Mouse (Mus musculus) kidney, postnatal 36 days (tissue): ENCODE data around the gene Gstm6.
"Not testable (repeated sequence)": the region's sequence is repeated elsewhere in the genome, so short reads cannot be mapped to it uniquely, and the experiment has no call there.

Experiments
- DNase-seq, 2 experiments: peaks; one replicate each; pipeline ENCODE4 v3.0.0; 2021 to 2022; ENCODE audit warnings: mixed read lengths in 2 of 2

The Gstm6 gene

DNA sequence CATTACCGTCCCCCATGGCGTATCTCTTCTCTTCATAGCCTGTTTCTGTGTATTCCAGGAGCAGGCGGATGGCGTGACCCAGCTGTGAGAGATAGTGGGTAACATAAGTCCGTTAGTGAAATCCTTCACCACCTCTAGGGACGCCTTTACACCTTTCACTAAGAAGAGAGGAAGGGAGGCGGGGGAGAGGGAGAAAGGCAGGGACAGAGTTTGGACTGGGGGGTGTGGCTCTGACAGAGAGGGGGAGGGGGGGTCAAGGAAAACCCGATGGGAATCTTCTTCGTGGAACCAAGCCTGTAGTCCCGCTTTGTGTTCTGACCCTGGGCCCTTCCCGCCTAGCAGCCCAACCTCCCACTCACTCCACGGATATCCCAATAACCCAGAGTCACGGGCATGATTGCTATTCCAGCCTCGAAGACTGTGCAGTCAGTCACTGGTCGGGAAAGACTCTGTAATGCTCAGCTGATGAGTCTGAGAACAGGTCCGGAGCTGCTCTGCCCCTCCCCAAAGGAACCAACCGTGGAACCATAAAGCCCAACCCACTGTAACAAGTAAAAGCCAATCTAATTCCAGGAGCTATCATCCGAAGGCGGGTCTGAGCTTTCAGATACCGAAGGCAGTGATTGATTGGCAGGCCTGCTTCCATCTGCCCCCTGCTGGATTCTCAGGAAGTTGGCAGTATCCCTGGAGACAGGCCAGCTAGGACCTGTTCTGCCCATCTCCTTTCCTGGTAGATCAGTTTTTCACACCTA lies at the start of gene Gstm6:
Gene Gstm6, minus strand, starts transcription at position 511 of the 752 bp plus-strand sequence.
- DNase-seq = peak; percentile 62 to 71

DNA sequence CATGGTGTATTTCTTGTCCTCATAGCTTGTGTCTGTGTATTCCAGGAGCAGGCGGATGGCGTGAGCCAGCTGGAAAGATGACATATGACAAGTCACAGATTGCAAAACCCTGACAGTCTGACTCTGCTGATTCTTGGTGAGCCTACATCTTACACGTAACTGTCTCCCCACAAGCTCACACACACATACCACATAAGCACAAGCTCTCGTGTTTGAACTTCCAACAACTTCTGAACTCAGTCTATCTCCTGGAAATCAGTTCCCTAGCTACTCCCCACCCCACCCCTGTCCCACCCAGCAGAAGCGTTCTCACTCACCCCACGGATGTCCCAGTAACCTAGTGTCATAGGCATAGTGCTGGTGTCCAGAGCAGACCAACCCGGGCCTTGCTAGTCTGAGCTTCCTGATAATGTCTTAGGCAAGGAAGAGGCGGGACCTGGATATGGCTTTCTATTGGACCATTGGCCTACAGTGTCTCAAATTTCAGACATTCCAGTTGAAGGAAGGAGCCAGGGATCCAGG lies 42.6 kb upstream of the Gstm6 start, which contains the start of gene Gstm2:
Gene Gstm2, minus strand, starts transcription at position 413 of the 522 bp plus-strand sequence.
- peak; percentile 69 to 80 for DNase-seq

DNA sequence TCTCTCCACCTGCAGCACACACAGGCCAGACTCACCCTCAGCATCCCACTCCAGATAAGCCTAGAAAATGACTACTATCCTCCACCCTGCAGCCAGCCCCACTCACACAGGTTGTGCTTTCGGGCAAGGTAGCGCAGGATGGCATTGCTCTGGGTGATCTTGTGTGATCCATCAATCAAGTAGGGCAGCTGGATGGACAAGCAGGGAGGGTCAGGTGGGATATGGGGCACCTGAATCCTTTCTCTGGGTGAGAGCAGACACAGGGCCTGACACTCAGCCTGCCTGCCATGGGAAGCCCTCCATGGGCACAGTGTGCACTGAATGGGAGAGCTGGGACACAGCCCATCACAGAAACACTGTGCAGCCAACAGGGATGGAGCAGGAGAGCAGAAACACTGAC lies 41.6 kb upstream of the Gstm6 start:
- DNase-seq = not testable (repeated sequence)

DNA sequence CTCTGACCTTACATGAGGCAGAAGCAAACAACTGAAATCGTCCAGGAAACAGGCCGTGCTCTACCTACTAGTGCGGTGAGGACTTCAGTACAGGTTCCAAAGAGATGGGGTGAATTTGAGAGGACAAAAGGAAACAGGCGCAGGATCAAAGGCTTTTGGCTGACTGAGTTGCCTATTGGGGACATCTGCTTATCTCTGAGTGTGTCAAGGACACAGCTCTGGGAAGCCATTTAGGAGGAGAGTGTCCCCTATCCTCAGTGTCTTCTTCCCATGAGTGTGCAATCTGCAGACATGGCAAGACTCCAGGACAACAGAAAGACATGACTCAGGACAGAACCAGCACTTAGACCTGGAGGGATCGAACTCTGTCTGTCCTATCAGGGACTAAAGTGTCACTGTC lies 40.9 kb upstream of the Gstm6 start:
- DNase-seq = no peak

DNA sequence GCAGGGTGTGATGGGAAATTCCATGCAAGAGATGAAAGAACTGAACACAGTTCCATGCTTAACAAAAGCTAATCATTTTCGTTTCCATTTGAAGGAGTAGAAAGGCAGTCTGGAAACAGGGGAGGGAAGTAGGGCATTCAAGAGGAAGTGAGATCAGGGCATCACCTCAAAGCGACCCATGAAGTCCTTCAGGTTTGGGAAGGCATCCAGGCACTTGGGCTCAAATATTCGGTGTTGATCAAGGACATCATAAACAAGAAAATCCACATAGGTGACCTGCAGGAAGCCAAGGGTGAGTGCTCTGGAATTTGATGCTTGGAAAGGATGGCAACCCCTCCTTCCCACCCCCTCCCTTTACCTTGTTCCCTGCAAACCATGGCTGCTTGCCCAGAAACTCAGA lies 40.2 kb upstream of the Gstm6 start:
- peak in 1 of 2 experiments; percentile 18 for DNase-seq

DNA sequence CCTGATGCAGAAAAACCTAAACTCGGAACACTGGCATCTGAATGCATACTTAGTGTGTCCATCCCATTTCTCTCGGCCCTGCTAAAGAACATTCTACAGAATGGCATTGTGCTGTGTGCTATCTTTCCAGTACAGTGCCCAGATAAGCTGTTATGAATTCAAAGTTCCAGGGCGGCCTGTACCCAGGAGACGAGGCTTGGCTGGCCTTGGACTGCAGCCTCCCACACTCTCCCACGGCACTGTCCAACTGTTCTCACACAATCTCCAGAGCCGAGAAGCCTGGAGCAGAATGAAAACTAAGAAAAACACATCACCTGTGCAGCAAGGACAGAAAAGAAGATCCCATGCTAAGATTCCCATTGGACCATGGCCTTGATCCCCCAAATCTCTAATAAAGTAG lies 39.2 kb upstream of the Gstm6 start:
- DNase-seq = no peak

DNA sequence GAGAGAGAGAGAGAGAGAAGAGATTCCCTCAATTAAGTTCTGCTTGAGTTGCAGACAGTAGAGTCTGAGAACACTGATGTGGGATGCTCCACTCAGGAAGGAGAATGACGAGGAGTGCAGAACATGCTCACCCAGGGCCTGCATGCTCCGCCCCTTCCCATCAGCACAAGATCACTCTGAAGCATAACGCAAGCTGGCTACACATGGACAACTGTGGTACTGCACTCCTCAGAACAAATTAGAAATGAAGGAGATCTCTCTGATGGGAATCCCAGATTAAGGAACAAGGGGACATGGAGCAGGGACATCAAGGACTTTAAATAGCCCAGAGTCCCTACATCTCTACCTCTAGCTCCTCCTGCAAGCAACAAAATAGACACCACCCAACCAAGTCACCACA lies 37.7 kb upstream of the Gstm6 start:
- no peak for DNase-seq

DNA sequence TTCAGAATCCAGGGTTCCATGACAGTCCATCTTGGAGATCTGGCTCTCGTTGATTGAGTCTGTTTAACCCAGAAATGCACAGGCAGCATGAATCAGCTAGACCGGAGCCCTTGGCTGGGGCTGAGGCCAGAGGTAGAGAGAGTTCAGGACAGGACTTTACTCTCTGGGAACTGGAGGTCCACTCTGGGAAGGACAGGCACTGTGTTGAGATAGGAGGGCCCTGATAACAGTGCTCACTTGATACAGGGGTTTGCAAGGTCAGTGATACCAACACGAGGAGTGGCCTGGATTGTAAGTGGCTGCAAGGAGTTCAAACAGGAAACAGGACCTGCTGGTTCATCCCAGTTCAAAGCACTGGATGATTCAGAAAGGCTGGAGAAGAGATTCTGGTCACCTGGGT lies 34.1 kb upstream of the Gstm6 start:
- DNase-seq = no peak

DNA sequence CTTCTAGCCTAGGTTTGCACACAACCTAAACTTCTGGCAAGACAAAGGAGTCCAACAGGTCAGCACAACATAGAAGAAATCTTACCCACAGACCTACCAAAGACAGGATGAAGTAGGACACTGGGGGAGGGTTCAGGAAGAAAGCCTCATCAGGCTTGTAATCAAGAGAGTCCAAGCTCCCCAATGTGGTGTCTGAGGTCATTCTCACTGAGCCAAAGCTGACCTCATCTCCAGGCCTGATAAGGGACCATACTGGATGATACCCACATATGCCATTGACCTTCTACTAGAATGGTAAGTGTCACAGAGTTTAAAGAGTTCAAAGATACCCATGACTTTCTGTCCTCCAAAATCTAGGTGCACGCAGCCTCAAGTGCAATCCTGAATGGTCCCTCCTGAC lies 30.7 kb upstream of the Gstm6 start:
- no peak for DNase-seq

DNA sequence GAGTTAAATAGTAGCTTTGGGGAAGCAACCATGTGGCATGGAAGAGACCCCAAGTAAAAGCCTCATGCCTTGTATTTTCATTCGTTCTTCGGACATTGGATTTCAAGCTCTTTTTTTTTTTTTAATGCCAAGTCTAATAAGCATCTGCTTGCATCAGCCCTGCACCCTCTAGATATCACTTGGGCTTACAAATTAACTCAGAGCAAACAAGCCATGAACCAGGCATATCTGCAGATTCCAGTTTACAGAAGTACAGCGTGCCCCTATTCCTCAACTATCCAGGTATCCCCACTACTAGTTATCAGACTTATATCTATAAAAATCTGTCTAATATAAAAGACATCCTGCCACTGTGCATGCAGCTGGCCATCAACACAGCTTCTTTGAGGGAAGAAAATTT lies 28.5 kb upstream of the Gstm6 start:
- DNase-seq = no peak

DNA sequence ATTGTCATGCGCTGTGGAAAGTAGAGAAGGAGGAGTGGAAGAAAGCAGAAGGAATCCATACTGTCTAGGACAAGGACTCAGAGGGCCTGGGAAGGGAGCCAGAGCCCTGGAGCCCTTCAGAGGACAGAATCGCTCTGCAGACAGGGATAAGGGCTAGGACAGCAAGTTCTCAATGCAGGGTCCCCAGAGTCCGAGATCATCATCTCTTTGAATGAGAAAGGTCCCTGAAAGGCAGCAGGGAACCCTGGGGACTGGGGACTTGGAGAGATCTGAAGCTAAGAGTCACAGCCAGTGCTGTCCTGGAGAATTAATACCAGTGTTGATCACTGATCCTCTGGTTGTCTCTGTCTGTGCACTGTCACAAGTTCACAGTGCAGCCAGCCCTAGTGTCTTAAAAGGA lies 27.6 kb upstream of the Gstm6 start:
- DNase-seq = not testable (repeated sequence)

DNA sequence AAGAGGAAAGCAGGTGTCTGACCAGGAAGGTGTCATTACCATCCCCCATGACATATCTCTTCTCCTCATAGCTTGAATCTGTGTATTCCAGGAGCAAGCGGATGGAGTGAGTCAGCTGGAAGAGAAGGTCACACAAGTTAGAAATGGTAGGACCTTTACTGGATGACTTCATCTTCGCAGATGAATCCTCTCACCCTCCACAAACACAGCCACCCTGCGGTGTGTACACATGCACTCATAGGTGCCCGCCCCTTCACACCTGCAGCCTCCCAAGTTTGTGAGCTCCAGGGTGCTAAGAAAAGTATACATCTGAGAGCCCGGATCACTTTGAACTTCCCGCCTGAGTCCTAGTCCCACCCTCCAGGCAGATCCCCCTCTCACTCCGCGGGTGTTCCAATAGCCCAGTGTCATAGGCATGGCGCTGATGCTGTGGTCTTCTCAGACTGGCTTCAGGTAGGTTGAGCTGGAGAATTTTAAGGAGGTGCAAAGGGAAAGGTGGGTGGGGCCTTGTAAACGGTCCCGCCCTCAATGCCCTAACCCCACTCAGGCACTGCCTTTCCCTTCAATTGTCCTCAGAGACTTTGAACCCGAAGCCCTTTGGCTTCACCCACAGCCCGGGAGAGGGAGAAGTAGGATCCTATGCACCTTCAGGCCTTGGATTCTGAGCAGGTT lies 25.3 kb upstream of the Gstm6 start, which contains the start of gene Gstm3:
Gene Gstm3, minus strand, starts transcription at position 560 of the 672 bp plus-strand sequence.
- DNase-seq = no peak

DNA sequence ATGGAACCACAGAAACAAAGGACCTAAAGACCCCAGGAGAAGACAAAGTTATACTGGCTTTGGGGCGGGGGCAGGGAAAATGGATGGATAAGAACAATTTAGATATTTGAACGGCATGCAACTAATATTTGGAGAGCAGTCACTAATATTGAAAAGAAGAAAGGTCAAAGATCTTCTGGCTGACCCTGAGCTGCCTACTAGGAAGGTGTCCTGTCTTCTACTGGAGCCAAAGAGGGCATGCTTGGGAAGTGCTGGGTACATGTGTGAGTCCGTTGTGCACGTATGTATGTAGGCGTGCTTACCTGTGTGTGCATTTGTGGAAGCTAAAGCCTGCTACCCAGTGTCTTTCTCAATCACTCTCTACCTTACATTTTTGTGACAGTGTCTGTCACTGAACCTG lies 23.1 kb upstream of the Gstm6 start:
- no peak for DNase-seq

DNA sequence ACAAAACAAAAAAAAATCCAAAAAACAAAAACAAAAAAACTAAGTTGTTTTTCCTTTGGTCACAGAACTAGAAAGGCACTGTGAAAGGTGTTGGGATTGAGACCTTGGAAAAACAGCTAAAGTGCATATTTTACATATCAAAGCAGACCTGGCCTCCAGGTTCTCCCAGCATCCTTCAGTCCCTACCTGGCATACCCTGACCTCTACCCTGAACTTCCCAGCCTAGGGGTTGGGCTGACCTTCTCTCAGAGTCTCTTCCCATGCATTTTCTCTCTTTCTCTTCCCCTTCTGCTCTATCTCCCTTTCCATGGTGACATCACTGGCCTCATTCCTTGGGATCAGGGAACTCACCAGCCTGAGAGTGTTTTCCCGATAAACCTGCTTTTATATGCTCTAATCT lies 22.0 kb upstream of the Gstm6 start:
- no peak for DNase-seq

DNA sequence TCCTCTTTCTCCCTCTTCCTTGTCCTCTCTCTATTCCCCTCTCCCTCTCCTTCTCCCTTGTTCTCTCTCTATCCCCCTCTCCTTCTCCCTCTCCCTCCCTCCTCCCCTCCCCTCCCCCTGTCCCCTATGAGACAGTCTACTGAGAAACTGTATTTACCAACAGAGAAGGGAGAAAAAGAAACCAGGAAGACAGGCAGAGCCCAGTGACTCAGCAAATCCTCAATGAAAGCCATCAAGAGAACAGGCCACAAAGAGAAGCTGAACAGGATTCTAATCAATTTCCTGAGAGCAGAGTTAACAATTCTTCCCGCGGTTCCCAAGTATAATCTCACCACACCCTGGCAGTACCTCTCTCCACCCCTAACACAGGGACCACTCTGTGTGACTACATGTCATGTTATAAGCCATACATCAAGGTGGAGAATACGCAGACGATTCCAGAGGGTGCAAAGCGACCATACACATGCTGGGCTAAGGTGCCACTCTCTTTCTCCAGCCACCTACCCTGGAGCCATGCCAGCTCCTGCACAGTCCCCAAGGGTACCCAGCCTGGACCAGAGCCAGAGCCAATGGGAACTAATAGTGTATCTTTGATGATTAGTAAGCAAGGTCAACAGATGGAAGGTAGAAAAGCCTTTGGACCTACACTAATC lies 21.2 kb upstream of the Gstm6 start:
- DNase-seq = no peak

DNA sequence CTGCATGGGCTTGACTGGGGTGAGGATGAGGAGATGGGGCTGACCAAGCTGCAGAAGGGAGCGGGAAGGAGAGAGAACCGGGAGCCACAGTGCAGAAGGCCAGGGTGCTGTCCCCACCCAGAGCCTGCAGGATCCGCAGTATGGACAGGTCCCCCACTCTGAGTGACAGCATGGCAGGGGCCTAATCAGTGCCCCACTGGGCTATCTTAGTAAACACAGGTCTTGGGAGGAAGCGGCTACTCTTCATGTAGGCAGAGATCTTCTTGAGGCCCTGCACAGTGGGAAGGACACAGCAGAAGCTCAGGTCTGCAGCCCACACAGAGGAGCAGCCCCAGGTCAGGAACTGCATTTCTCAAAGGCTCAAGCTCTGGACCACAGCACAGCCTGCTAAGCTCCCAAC lies 20.5 kb upstream of the Gstm6 start:
- DNase-seq = no peak

DNA sequence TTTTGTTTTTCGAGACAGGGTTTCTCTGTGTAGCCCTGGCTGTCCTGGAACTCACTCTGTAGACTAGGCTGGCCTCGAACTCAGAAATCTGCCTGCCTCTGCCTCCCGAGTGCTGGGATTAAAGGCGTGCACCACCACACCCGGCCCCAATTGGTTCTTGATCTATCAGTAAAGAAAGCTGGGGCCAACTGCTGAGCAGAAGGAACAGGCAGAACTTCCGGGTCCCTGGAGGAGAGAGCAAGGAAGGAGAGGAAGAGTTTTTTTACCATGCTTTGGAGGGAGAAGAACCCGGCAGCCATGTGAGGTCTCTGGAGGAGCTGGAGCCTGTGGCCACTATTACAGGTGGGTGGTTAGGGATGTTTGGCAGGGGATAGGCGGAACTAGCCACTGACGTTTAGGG lies 11.7 kb upstream of the Gstm6 start:
- not testable (repeated sequence) for DNase-seq

DNA sequence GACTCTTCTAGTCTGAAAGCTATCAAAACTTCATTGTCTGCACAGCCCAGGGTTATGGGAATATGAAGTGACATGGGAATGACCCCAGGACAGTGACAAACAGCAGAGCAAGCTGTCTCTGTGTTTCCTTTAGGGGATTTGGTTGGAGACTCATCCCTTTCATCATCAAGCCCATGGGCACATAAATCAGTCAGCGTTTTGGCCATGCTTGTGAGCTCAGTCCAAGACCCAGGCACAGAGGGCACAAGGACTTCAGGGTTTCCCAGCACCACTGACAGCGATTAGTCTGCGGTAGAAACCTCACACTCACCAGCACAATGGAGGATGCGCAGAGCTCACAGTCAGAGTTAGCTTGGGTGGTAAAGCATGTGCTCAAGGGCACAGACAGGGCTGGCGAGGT lies 10.4 kb upstream of the Gstm6 start:
- no peak for DNase-seq

DNA sequence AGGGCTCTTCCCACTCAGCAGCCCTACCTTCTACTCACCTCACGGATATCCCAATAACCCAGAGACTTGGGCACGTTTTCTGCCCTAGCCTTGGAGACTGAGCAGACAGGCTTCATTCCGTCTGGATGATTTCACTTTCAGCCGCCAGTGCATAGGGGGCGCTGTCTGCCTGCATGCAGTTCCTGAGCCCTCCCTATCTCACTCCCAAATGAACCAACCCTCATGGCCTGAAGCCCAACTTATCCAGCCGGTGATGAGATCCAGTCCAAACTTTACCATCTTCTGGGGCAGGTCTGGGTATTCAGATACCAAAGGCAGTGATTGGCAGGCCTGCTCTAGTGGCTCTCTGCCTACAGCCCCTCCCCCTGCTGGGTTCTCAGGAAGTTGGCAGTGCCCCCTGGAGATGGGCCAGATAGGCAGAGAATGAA lies 9.8 kb upstream of the Gstm6 start:
- peak; percentile 72 to 90 for DNase-seq

DNA sequence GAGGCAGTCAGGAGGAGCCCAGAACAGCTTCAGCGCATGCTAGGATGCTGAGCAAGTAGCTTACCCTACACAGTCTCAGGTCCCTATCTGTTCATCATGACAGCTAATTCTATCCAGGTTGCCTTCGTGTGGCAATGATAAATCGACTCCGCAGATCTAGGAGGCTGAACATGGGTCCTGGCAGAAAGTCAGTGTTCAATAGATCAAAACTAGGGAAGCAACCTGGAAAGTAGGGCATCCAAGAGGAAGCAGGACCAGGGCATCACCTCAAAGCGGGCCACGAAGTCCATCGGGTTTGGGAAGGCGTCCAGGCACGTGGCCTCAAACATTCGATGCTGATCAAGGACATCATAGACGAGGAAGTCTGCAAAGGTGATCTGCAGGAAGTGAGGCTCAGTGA lies 7.0 kb upstream of the Gstm6 start:
- no peak for DNase-seq

DNA sequence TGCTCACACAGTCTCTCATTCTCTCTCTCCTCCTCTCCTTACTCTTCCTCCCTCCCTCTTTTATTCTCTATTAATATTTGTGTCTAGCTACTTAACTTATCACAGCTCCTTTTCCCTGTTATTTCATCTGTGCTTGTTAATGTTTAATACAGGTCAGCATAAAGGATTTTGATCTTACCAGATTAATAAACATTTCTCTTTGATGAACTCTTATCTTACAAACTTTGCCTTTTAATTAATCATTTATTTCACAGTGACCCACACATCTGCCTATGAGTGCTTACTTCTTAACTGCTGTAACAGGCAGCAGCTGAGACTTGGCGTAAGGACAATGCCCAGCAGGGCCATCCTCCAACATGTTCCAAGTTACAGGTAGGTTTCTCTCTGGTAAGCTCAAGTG lies 5.9 kb upstream of the Gstm6 start:
- DNase-seq = not testable (repeated sequence)

DNA sequence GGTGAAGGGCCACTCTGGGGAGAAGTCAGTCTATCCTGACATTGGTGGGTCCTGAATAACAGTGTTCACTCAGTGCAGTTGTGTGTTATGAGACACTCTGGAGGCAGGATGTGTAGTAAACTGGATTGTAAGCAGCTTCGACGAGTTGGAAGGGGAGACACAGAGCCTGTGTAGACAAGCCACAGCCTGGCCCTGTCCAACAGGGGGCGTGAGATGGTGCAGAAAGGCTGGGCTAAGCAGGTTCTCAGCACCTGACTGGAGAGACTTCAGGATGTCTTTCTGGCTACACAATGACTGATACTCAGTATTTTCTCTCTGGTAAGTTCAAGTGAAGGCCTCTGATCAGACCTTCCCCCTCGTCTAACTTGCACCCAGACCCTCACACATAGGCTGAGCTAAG lies 2.2 kb upstream of the Gstm6 start:
- peak in 1 of 2 experiments; percentile 43 for DNase-seq

DNA sequence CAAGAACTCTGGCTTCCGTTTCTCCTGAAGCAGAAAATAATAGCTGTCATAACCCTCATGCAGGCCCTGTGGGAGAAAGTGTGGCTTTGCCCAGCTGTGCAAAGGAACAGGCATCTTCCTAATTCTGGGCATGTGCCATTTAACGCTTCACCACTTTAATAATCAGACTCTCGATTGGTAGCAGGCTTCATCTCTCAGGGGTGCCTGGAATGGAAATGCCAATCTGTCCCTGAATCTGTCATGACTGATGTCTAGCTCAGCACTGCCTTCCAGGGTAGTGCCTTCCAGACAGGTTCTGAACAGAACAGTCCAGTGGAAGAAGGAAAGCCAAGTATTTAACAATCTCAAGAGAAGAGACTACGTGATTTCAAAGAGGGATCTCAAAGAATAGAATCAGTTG lies 2.3 kb downstream of the Gstm6 start:
- DNase-seq = no peak

DNA sequence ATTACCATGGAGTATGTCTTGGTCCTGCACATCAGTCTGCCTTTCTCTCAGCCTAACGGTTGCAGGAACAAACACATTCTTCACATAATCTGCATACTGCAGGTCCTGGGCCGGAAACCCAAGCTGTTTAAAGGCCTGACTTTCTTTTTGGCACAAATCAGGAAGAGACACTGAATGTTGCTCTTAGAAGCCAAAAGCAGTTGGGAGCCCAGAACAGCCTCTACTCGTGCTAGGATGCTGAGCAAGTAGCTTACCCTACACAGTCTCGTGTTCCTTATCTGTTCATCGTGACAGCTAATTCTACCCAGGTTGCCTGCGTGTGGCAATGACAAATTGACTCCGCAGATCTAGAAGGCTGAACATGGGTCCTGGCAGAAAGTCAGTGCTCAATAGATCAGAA lies 3.0 kb downstream of the Gstm6 start:
- no peak for DNase-seq
